Mouse (Mus musculus) granulocyte monocyte progenitor cell, adult 5-6 weeks (primary cell): ENCODE results near the gene Rcsd1. TPM values are rescaled to one million over a fixed set of nuclear protein-coding genes. Genes with fewer than 3 reads are reported as not detected.

Experiments used
- ATAC-seq: replicated peaks from 2 replicates; pipeline ENCODE4 v1.8.0; 2016; ENCODE audit warnings: mild to moderate bottlenecking, moderate TSS enrichment, inconsistent platforms; ENCODE audit not compliant: poor library complexity, severe bottlenecking
- total RNA-seq, 2 experiments: library from RNA; stranded (forward) in 1 of 2; stranded (reverse) in 1 of 2; fragments of 200-712, 200-1000 nt in 1 of 2; fragments of >200 nt in 1 of 2; fragmentation: Nextera tagmentation in 1 of 2; gene quantifications; 2 replicates each; pipeline ENCODE4 v1.2.3; 2014 to 2017

The Rcsd1 gene
- total RNA-seq, 2 experiments from 2014 or later, result 68.0 to 116 TPM

DNA sequence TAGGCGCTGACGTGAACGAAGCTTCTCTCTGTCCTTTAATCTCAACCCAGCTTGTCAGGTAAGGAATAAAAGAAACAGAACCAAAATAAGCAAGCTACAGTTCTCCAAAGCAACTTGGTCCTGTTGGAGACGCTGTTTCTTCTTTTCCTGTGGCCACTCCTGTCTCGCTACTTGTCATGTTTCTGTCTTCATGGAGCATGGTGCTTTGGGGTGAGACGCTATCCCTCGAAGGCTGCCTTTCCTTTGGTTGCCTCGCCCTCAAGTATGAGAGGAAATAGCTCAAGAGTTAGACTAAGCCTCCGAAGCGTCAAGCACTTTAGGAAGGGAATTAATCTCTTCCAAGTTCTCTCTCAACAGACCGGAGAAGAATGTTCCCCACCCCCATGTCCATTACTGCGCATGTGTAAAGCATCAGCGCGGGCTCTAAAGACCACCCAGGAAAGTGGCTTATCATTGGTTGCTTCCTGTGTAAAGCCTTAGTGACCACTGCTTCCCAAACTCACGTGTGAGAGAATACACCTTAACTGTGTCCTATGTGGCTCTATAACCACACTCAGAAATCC lies 9.1 kb upstream of the Rcsd1 start:
- ATAC-seq, result no peak

DNA sequence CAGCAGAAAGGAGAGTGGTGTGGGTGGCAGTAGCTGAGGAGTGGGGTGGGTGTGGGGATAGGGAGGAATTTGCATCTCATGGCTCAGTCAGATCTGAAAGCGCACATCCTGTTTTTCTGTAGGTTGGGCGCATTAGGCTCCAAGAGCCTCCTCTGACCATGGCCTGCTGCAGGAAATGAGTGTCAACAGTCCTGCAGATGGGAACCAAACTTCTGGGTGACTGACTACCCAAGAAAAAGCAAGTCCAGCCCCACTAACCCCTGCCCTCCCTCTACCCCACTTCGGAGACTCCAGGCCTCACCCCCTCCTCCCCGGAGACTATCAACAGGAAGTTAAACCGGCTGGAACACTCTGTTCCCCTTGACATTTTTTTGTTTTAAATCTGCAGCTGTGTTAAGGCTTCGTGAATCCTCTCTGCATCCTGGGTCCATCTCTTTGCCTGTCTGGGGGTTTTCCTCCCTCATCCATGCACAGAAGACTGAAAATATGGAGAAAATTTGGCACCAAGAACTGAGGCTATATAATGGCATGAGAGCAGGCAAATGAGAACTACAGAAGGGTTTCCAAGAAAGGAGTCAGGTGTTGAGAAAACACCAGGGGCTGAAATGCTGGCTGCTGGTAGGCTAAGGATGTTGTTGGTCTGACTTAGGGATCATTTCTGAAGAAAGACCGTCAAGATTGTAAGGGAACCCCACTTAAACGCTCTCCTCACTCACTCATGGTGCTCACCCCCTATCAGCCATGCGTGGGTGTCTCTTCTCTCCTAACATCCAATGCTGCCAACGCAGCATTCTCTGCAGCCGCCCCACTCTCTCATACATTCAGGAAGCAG lies 8.4 kb upstream of the Rcsd1 start:
- peak; percentile 87 for ATAC-seq

DNA sequence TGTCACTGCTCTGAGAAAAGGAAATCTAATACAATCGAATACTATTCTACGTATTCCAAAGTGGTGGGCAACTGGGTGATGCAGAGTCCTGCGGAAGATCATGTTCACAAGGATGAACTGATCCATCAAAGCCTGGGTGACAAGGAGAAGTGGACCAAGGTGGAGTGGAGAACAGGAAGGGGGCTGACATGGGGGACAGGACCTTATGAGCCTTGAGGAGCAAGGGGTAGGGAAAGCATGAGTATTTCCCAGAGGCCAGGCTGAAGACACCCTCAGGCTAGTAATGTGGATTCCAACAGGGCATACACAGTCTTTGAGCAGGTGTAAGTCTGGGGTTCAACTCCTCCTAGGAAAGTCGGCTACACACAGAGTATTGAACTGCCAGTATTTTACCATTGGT lies 6.9 kb upstream of the Rcsd1 start:
- no peak for ATAC-seq

DNA sequence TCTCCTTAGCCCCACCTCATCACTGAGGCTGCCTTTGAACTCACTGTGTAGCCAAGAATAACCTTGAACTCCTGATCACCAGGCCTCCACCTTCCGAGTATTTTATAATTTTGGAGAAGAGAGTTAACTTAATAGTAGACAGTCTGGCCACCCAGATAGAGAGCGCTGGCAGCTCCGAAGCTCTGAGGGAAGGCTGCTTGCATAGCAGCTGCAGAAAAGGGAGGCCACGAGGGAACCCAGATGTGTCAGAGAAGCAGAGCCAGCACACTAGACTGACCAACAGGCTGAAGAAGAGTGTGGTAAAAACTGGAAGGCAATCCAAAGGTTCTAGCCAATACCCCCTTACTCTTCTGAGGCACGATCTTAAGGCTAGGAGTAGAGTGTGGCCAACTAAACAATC lies 4.2 kb upstream of the Rcsd1 start:
- ATAC-seq, result no peak

DNA sequence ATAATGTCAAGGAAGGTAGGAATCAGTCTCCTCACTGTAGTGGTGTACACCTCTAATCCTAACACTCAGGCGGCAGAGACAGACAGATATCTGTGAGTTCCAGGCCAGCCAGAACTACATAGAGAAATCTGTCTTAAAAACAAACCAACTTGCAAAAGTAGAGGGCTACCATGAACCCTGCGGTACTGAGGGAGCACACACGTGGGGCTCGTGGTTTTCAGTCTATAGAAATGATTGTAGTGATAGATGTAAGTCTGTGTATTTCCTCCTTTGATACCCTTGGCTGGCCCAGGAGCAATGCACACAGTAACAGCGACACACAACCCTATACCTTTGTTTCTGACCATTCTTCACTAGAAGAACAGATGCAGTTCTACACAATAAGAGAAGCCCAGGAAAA lies 2.4 kb upstream of the Rcsd1 start:
- no peak for ATAC-seq

DNA sequence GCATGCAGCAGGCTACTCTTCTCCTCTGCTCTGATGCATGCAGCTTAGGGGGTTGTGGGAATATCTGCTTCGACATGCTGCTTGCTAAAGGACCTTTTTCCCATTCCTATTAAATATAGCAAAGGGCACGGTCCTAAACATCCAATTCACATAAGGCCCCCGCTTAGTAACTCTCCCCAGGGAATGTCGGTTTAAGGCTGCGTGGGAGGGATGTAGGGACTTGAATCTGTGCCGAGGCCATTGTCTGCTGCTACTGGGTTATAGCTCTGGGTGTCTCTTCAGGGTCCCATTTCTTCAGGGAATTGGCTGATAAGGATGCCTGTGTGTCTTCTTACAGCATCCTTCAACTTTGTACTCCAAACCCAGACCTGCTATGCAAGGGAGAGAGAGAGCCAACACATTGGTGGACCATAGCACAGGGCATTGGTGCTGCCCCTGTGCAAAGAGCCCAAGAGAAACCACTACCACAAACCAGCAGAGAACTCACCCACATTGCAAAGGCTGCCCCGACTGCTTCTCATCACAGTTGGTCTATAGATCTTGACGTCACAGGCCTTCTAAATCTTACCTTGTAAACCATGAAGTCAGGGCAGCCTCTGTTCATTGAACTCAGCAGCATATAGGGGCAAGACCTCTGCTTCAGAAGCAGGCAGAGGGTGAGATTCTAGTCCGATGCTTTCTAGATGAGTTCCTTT lies 724 bp downstream of the Rcsd1 start:
- no peak for ATAC-seq

DNA sequence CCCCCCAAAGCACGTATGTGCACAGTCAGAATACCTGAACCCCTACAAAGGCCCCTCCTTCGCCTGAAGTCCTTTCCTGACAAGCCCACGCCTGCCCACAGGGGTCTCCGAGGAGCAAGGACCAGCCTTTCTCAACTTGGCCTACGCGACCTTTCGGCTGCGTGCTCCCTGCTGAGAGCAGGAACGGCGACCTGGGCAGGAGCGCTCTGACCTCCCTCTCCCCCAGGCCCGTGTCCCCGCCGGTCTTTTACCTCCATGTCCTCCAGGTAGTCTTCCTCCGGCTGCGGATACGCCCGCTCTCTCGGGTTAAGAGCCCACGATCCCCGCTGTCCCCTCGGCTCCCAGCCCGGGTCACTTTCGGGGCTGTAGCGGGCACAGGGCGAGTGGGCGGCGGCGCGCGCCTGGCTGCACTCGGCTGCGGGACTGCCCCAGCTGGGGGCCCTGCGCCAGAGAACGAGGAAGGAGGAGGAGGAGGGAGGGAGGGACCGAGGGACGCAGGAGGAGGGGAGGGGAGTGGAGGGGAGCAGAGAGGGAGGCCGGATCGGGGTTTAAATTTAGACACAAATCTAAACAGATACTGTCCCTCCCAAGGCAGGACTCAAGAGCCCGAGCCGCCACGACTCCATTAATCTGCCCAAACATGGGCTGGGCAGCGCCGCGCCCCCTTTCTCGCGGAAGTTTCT lies 1.8 kb downstream of the Rcsd1 start:
- ATAC-seq, result peak; percentile 55

DNA sequence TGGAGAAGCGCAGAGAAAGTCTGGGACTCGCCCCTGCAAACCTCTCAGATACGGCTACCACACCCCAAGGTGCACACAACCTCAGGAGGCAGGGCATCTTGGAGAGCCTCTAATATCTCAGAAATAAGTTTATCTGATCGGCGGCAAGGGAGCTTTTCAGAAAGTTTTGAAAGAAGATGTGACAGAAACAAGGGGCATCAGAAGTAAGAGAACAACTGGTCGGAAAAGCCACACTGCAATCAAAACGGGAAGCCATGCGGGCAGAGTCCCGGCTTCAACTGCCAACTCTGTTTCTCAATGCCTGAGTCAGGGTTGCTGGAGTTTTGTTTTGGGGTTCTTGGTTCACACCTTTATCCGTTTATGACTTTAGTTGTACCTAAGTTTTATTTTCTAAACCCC lies 2.3 kb downstream of the Rcsd1 start:
- ATAC-seq, result peak; percentile 45

DNA sequence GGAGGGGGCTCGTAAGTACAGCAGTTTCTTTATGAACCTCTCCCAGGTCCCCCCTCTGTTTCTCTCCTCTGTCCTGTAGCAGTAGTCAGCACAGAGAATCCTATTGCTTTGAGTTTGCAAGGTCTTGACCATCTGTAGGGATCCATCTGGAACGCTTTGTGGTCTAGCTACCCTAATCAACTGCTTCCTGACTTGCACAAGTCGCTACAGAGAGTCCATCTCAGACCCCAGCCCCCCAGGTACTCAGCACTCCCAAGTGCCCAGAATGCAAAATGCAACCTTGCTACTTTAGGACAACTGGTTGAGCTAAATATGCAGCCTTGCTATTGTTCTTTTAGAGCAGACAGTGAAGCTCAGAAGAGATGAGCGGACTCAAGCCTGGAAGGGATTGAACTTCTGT lies 3.1 kb downstream of the Rcsd1 start:
- 0 out of 2 replicates have a peak, but pooled peaks have one; percentile 7 for ATAC-seq

DNA sequence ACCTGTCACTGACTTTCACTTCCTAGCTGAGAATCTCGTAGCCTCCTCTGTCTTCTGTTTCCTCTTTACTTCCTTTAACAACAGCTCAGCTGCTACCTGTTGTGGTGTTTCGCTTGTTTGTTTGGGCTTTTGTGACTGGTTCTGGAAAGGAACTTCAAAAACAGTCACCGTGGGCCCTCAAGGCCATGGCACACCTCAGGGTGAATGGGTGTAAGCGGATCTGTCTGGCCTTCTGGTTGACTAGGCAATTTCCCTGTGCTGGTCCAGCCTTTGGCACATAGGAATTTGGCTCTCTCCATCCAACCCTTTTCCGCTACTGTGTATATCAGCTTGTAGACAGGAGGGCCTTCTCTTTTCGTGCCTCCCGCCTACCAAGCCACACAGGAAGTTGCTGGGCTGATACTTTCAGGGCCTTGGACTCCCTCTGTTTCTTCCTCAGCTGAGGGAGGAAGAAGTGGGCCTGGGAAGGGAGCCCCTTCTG lies 3.6 kb downstream of the Rcsd1 start:
- ATAC-seq, result peak; percentile 14

DNA sequence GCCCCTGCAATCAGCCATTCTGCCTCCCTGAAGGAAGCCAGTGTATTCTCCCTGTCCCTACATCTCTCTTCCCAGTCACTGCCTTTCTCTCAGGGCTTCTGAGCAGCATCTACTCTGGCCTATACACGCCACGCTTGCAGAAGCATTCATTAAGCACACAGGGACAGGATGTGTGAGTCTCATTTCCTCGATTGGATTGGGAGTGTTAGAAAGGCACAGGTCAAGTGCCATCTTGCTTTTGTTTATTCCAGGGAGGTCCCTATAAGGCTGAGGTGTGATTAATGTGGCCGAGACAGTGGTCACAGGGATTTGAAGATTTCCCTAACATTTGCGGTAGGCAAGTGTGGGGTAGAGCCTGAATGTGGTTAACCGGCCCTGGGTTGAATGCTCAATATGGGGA lies 4.2 kb downstream of the Rcsd1 start:
- ATAC-seq, result no peak

DNA sequence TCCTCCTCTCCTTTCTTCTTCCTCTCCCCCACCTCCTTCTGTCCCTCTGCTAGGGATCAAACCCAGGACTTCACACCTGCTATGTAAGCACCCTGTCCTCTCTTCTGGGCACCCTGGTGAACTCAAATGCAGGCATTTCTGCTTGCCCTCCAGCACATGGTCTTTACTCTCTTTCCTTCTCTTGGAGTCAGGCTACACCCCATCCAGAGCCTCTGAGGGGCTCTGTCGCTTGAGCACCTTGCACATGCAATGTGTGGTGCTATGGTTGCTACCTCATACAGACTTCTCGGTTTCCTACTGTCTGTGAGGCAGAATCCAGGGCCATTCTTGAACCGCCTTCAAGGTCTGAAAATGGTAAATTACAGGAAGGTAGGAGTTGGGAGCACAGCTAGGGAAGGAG lies 4.7 kb downstream of the Rcsd1 start:
- no peak for ATAC-seq

DNA sequence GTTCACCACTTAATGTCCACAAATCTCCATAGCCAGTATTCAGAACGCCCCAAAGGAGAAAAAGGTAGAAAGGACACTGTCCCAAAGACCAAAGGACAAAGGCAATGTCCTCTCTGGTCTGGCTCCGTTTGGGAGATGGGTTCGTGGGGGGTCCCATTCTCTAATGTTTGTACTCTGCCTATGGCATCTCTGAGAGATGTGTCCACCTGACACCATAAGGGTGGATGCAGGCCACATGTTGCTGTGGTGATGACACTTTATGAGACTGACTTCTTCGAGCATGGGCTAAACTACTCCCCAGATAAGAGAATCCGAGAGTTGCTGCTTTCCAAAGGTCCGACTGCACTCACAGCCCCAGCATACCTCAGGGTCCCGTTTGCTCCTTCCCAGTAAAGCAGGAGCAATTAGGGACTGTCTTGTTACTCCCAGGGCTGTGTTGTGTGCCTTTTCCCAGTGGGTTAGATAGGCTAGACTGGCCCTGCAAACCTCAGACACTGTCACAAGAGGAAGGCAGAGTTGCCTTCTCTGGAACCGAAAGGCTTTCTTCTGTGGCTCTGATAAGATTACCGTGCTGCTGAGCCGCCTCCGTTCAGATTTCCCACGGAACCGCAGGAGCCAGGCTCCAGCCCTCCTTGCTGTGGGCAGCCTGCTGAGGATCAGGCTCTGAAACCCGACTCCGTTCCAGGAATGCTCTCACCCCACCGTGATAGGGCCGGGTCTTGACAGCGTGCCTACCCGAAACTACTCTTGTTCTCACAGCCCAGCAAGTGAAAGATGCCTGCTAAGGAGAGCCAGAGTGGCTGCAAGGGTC lies 7.1 kb downstream of the Rcsd1 start:
- no peak for ATAC-seq

DNA sequence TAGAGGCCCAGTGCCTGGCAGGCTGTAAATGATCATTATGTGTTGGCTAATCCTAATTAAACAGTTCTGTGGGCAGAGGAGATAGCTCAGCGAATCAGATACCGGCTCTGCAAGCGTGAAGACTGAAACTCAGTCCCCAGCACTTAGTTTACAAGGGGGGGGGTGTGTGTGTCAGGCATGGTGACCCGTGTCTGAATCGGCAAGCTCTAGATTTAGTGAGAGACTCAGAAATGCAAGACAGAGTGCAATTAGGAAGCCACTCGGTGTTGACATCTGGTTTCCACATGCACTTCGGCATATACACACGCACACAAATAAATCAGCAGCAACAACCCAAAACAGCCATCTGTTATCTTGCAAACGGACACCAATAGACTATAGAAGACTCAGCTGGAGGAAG lies 8.0 kb downstream of the Rcsd1 start:
- peak; percentile 6 for ATAC-seq

DNA sequence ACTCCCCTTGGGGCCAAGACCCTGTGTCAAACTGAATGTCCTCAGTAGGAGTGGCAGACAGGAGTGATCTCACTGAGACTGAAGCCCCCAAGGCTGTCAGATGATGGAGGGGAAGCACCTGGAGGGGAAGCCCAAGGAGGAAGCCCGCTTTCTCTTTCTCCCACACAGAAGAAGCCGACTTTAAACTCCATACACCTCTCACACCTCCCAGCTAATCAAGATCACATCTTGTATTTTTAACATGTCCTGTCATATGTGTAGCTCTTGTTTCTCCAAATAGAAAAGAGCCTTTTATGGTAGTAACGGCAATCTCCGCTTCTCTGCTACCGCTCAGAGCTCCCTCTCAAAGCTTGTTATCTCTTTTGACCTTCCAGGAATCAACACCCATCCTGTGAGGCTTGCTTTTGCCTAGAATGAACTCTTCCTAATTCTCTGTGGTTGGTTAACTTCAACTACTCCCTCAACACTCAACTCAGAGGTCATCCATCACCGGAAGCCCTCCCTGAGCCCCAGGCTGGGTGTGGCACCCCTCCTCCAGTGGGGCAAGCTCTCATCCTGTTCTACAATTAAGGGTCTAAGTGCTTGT lies 8.5 kb downstream of the Rcsd1 start:
- peak; percentile 41 for ATAC-seq

DNA sequence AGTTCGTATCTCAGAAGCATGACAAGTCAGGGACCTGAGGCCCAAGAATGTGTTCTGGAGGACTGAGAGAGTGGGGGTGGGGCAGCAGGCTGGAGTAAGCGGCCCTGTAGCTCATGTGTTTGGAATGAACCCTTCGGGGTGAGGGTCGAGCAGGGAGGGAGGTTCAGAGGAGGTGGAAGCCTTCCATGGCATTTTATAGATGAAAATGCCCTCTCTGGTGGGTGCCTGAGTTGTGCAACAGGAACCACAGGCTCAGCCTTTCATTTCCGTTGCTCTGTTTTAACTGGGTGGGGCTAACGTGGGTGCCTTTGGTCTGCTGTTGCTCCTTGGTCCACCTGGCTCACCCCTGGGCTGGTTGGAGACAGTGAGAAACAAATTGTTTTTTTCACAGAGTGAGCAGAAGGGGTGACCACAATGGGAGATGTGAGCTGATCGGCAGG lies 9.2 kb downstream of the Rcsd1 start:
- ATAC-seq, result peak; percentile 76

DNA sequence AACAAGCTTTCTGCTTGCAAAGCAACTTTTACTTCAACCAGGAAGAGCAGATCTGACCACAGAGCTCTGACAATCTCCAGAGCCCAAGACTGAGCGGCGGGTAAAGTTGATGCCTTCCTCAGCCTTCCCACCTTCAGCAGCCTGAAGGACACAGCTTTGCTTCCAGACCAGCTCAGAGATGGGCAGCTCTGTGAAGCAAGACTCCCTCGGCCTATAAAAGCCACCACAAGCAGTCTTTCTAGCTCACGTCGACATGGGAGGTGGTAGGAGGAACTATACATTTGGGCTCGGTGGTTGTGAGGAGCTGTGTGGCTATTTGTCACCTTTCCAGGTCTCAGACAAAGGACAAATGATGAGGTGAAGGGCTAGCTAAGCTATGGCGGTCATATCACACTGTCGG lies 11.9 kb downstream of the Rcsd1 start:
- ATAC-seq, result peak; percentile 7; the same call in 1 of the 2 replicates

DNA sequence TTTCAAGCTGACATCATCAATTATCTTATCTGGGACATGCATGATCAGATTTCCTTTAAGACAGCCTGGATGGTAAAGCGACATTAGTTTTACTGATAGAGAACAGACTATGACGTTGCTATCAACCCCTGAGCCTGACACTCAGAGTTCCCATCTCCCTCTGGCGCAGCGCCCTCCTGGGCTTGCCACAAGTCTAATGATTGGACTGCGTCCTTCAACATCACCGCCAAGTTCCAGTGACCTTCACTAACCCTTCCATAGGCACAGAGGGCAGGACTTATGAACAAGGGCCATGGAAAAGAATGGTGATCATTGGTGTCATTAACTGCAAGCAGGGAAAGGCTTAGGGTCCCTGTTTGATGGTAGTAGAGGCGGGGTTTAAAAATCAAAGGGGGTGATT lies 12.7 kb downstream of the Rcsd1 start:
- no peak for ATAC-seq

DNA sequence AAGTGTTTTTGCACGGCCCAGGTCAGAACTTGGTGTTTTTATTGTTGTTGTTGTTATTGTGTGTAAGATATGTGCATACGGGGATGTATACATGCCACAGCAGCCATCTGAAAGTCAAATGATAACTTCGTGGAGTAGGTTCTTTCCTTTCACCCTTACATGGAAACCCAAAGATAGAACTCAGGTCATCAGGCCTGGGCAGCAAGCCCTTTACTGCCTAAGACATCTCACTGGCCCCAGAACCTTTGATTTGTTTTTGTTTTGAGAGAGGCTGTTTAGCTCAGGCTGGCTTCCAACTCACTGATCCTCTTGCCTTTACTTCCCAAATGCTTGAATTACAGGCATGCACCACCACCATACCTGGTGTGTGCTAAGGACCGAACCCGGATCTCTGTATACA lies 13.5 kb downstream of the Rcsd1 start:
- ATAC-seq, result no peak
